Mouse (Mus musculus): ENCODE results near the gene Kcne3.

The Kcne3 gene

GRCm38 (mm10) chr7:100231661-100232060 lies 55.4 kb downstream of the Kcne3 start:
- no peak for TF ChIP-seq NANOG (IDR thresholded peaks at IDR 0.05; ENCODE audit: borderline replicate concordance, low read length)
- no peak for TF ChIP-seq POU5F1 (IDR thresholded peaks at IDR 0.05; ENCODE audit: borderline replicate concordance, low read length)
- TF ChIP-seq CTCF (conservative IDR thresholded peaks at IDR 0.05; ENCODE audit: low read length), result no peak
- H3K27me3 ChIP-seq (ENCODE audit: insufficient read depth, low read length), result no peaks in the 10 kb centered on the region
- no peak overlapping the region for H3K4me3 ChIP-seq (replicated peaks; ENCODE audit: low read length)
- no peaks in the 10 kb centered on the region for H3K9me3 ChIP-seq (ENCODE audit: low read length)
- H3K4me1 ChIP-seq (replicated peaks; ENCODE audit: low read depth, low read length), result peaks cover 20% of the 10 kb centered on the region
- no peaks in the 10 kb centered on the region for H3K36me3 ChIP-seq (ENCODE audit: insufficient read depth, low read length)

DNA sequence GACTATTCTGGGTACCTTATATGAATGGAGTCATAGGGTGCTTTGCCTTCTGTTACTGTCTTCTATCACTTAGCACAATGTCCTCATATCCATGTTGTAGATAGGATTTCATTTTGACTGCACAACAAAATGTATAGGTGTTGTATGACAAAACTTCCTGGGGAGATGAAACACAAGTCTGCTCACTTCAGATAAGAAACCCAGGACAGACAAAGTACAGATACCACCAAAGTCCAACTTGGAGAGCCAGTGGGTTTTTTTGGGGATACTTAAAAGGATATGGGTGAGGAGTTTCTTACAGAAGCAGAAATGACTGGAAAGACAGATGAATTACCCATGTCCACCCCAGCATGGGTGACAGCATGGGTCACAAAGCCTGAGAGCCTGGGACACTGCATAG lies 57.4 kb downstream of the Kcne3 start:
- H3K4me3 ChIP-seq (replicated peaks; ENCODE audit: low read length), result no peak overlapping the region
- peaks cover 7% of the 10 kb centered on the region for H3K4me1 ChIP-seq (replicated peaks; ENCODE audit: low read depth, low read length)
- H3K27me3 ChIP-seq (ENCODE audit: insufficient read depth, low read length), result no peaks in the 10 kb centered on the region
- no peaks in the 10 kb centered on the region for H3K36me3 ChIP-seq (ENCODE audit: insufficient read depth, low read length)
- no peaks in the 10 kb centered on the region for H3K9me3 ChIP-seq (ENCODE audit: low read length)
- TF ChIP-seq NANOG (IDR thresholded peaks at IDR 0.05; ENCODE audit: borderline replicate concordance, low read length) (no peak), POU5F1 (IDR thresholded peaks at IDR 0.05; ENCODE audit: borderline replicate concordance, low read length) (no peak), CTCF (conservative IDR thresholded peaks at IDR 0.05; ENCODE audit: low read length) (no peak)

Data from E14TG2a.4 (cell line).